Mouse (Mus musculus) spleen, adult 2 months (tissue): ENCODE measurements at regions not wholly inside any gene's neighbourhood (a gene's known extent, or its start where the extent isn't known, plus 50 kb on each side); places are given as distances from the start of the nearest gene placed in this dataset.

ENCODE experiments used
- CTCF ChIP-seq: fragments of 200-500 bp; IDR thresholded peaks from 2 replicates; pipeline ENCODE4 v1.5.1; 2011; ENCODE audit warnings: mild to moderate bottlenecking, inconsistent platforms; ENCODE audit not compliant: insufficient read depth, insufficient read length, insufficient replicate concordance; ENCODE audit errors: extremely low read depth
- POLR2A ChIP-seq: fragments of 200-500 bp; IDR thresholded peaks from 2 replicates; pipeline ENCODE4 v1.6.1; 2011; ENCODE audit warnings: low read depth, low read length, inconsistent platforms

DNA sequence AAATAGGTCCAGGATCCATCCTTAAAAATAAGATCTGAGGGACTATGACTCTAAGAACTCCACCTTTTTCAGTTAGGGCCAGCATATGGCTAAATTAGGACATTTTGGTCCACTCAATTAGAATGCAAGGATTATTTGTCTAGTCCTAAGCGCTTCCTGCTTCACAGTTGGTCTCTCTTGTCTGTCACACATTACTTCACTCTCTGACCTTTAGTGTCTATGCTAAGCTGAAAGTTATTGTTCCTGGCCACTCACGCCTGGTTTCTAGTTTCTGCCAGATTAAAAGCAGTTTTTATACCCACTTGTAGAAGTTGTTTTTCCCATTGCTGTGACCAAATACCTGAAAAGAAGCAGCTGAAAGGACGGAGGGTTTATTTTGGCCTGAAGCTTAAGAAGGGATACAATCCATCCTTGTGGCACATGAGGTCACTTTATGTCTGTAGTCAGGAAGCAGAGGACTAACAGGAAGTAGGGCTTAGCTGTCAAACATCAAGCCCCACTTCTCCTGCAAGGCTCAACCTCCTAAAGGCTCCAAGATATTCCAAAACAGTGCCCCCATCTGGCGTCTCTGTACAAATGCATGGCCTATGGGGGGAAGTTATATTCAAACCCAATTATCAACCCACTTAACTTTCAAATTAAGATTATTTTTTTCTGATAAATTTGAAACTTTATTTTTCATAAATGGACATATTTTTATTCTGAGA is 195.3 kb upstream of the Gm5148 start:
- TF ChIP-seq CTCF (no peak), POLR2A (no peak)
